Mouse (Mus musculus) heart, embryonic 14.5 days (tissue): ENCODE results near the gene Samd7. TPM values are rescaled to one million over a fixed set of nuclear protein-coding genes. Genes with fewer than 3 reads are reported as not detected.

Experiments
- ATAC-seq: fragments of 200-750 bp; cut with Nextera tagmentation; 2 replicates; pipeline ENCODE4 v1.8.0; 2017; ENCODE audit warnings: low read depth, moderate TSS enrichment; ENCODE audit not compliant: insufficient number of reproducible peaks, insufficient read depth, low FRiP score
- H3K27ac ChIP-seq, 2 experiments: fragments of 200-500 bp in 1 of 2; fragments of 300-500 bp in 1 of 2; sonication (generic) in 1 of 2; replicated peaks in 1 of 2; 2 replicates each; pipeline ENCODE4 v1.5.1; 2012 to 2014; ENCODE audit warnings: low read depth in 2 of 2, low read length in 2 of 2, control low read depth in 1 of 2, mild to moderate bottlenecking in 1 of 2, mixed read lengths in 1 of 2; ENCODE audit not compliant: control insufficient read depth in 1 of 2, insufficient read depth in 1 of 2
- H3K27me3 ChIP-seq: fragments of 300-500 bp; sonication (generic); 2 replicates; pipeline ENCODE4 v1.6.1; 2014; ENCODE audit warnings: mild to moderate bottlenecking, low read length, control low read depth; ENCODE audit not compliant: control insufficient read depth, insufficient read depth
- H3K36me3 ChIP-seq: fragments of 300-500 bp; sonication (generic); 2 replicates; pipeline ENCODE4 v1.6.1; 2014; ENCODE audit warnings: mild to moderate bottlenecking, control low read depth, low read length, mixed read lengths; ENCODE audit not compliant: control insufficient read depth, insufficient read depth
- H3K4me1 ChIP-seq, 2 experiments: fragments of 200-500 bp in 1 of 2; fragments of 300-500 bp in 1 of 2; sonication (generic) in 1 of 2; 2 replicates each; pipeline ENCODE4 v1.6.1; 2012 to 2014; ENCODE audit warnings: low read length in 2 of 2, control low read depth in 1 of 2, mixed read lengths in 1 of 2; ENCODE audit not compliant: control insufficient read depth in 2 of 2, insufficient read depth in 2 of 2
- H3K4me2 ChIP-seq: fragments of 300-500 bp; sonication (generic); 2 replicates; pipeline ENCODE4 v1.6.1; 2014; ENCODE audit warnings: mild to moderate bottlenecking, low read length
- H3K4me3 ChIP-seq, 2 experiments: fragments of 200-500 bp in 1 of 2; fragments of 300-500 bp in 1 of 2; sonication (generic) in 1 of 2; 2 replicates each; pipeline ENCODE4 v1.5.1; 2012 to 2014; ENCODE audit warnings: low read length in 2 of 2, mild to moderate bottlenecking in 2 of 2, control low read depth in 1 of 2, low read depth in 1 of 2, moderate library complexity in 1 of 2; ENCODE audit not compliant: control insufficient read depth in 1 of 2, insufficient read depth in 1 of 2
- H3K9ac ChIP-seq: fragments of 300-500 bp; sonication (generic); 2 replicates; pipeline ENCODE4 v1.6.1; 2014; ENCODE audit warnings: mild to moderate bottlenecking, low read length
- H3K9me3 ChIP-seq: fragments of 300-500 bp; sonication (generic); 2 replicates; pipeline ENCODE4 v1.6.1; 2016; ENCODE audit warnings: low read length, control low read depth; ENCODE audit not compliant: control insufficient read depth
- WGBS: fragments of 180-500 bp; shearing (Covaris S2); extraction: QIAGEN DNeasy Blood & Tissue Kit; methylation state at CpG from one replicate; pipeline ENCODE4 v1.1.7; 2014; 5-methylcytosine and 5-hydroxymethylcytosine counted together
- polyA plus RNA-seq: library from polyadenylated mRNA; unstranded; fragments of >200 nt; fragmentation: Nextera tagmentation; extraction: Ambion mirVana; gene quantifications from 2 replicates; pipeline ENCODE4 v1.2.1, GENCODE M21; 2014

Samd7 gene
- polyA plus RNA-seq, 1 experiment from 2014 or later = not detected

GRCm38 (mm10) chr3:30725514-30725913, 20.6 kb upstream of the Samd7 start:
- Histone ChIP-seq H3K9me3 (no peaks in the 10 kb centered on the region), H3K36me3 (no peaks in the 10 kb centered on the region), H3K4me2 (no peak overlapping the region), H3K4me1 (peaks cover 0 to 3% of the 10 kb centered on the region in 2 experiments; a peak in 2 of 4 replicates), H3K9ac (no peak overlapping the region), H3K4me3 (no peak overlapping the region), H3K27me3 (no peaks in the 10 kb centered on the region), H3K27ac (no peak overlapping the region)
- WGBS = 76% methylated on average over 7 of the region's 7 CpGs
- ATAC-seq = no peak

- Histone ChIP-seq H3K4me1 (peaks cover 0 to 3% of the 10 kb centered on the region in 2 experiments; a peak in 2 of 4 replicates), H3K4me3 (no peak overlapping the region), H3K27me3 (no peaks in the 10 kb centered on the region), H3K4me2 (no peak overlapping the region), H3K9ac (no peak overlapping the region), H3K36me3 (no peaks in the 10 kb centered on the region), H3K27ac (no peak overlapping the region), H3K9me3 (no peaks in the 10 kb centered on the region)
- WGBS = 57% methylated on average over 4 of the region's 4 CpGs
- no peak for ATAC-seq
Measured at GRCm38 (mm10) chr3:30727209-30727608, 18.9 kb upstream of the Samd7 start.

- H3K4me1 ChIP-seq = no peaks in the 10 kb centered on the region
- H3K4me2 ChIP-seq = no peak overlapping the region
- no peak for ATAC-seq
- H3K36me3 ChIP-seq = no peaks in the 10 kb centered on the region
- H3K27me3 ChIP-seq = no peaks in the 10 kb centered on the region
- no peak overlapping the region for H3K9ac ChIP-seq
- no peaks in the 10 kb centered on the region for H3K9me3 ChIP-seq
- WGBS = 73% methylated on average over 5 of the region's 5 CpGs
- no peak overlapping the region for H3K4me3 ChIP-seq
- no peak overlapping the region for H3K27ac ChIP-seq
Measured at GRCm38 (mm10) chr3:30729046-30729445, 17.0 kb upstream of the Samd7 start.

DNA sequence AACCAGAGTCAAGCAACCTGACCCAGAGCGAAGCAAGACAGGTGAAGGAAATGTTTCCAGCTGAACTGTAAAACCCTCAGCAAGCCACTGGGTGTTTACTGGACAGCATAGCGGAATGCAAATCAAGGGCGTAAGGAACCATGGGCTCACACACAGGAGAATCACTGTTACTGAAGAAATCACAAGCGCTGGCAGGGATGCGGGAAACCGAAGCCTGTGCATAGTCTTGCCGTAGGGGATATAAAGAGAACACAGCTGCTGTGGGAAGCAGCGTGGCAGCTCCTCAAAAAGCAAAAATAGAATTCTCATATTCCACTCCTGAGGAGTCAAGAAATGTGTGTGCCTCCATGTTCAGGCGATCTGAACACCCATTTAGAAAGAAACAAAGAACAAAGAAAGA, 9.3 kb upstream of the Samd7 start:
- Histone ChIP-seq H3K27me3 (no peaks in the 10 kb centered on the region), H3K4me2 (no peak overlapping the region), H3K27ac (no peak overlapping the region), H3K4me1 (peaks cover 0 to 4% of the 10 kb centered on the region in 2 experiments; a peak in 1 of 4 replicates), H3K9me3 (no peaks in the 10 kb centered on the region), H3K4me3 (no peak overlapping the region), H3K9ac (no peak overlapping the region), H3K36me3 (no peaks in the 10 kb centered on the region)
- WGBS = 82% methylated on average over 9 of the region's 9 CpGs
- ATAC-seq = no peak

DNA sequence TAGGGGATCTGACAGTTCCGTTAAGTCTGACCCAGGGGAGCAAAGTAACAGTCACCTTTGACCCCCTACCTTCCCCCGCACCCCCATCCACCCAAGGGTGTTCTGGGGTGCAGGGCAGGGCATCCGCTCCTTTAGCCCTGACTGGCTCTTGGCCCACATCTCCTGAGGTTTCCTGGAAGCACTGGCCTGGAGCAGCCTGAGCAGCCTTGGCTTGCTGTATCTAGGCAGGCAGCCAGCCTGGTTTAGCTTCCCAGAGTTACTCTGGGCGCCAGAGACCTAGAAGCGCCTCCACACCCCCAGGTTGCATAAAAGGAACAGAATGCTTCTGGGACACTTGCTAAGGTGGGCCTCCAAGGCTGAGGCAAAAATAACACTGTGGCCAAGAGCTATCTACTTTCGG, 4.8 kb upstream of the Samd7 start:
- WGBS = 61% methylated on average over 6 of the region's 6 CpGs
- H3K9me3 ChIP-seq = 0 out of 2 replicates have a peak, but pooled peaks cover 3% of the 10 kb centered on the region
- H3K27ac ChIP-seq = no peak overlapping the region
- no peak overlapping the region for H3K9ac ChIP-seq
- no peaks in the 10 kb centered on the region for H3K36me3 ChIP-seq
- H3K4me1 ChIP-seq = peaks cover 0 to 4% of the 10 kb centered on the region in 2 experiments; a peak in 1 of 4 replicates
- H3K4me3 ChIP-seq = no peak overlapping the region
- ATAC-seq = no peak
- no peaks in the 10 kb centered on the region for H3K27me3 ChIP-seq
- H3K4me2 ChIP-seq = no peak overlapping the region

DNA sequence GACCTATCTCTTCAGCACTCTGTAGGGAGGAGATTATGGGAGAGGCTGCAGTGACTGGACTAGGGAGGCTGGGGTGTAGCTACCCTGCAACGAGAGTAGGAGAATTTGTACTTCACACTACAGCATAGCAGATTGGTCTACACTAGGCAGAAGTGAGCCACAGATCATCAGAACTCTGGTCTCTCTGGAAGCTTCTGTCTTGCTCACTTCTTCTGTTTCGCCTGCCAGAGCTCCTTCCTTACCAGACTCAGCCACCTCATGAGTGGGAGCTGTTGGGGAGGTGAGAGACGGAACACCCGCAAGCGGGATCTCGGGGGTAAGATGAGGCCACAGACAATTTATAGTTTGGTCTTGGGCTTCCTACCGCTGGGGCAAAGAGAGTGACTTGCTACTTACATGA, 3.2 kb upstream of the Samd7 start:
- 81% methylated on average over 7 of the region's 7 CpGs for WGBS
- H3K4me3 ChIP-seq = no peak overlapping the region
- ATAC-seq = no peak
- H3K9ac ChIP-seq = no peak overlapping the region
- H3K9me3 ChIP-seq = 0 out of 2 replicates have a peak, but pooled peaks cover 3% of the 10 kb centered on the region
- no peak overlapping the region for H3K27ac ChIP-seq
- no peaks in the 10 kb centered on the region for H3K36me3 ChIP-seq
- H3K4me1 ChIP-seq = peaks cover 0 to 4% of the 10 kb centered on the region in 2 experiments; a peak in 1 of 4 replicates
- H3K4me2 ChIP-seq = no peak overlapping the region
- no peaks in the 10 kb centered on the region for H3K27me3 ChIP-seq

DNA sequence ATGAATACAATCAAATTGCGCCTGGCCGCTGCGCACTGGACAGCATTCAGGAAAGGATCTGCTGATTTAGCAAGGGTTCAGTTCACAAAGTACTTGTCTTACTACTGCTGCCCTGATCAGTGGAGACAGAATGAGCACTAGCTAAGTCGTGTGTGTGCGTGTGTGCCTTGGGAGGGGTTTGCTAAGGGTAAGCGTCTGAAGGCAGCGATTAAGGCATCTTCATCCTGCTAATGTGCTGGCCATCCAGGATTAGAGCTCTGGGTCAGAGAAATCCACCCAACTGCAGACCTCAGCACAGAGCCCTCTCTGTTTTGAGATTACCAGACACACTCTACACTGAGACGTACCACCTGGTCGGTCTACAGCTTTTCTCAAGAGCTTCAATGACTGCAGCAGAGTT, 2.2 kb downstream of the Samd7 start:
- Histone ChIP-seq H3K4me1 (no peaks in the 10 kb centered on the region), H3K9ac (no peak overlapping the region), H3K36me3 (no peaks in the 10 kb centered on the region), H3K4me2 (no peak overlapping the region), H3K27me3 (no peaks in the 10 kb centered on the region), H3K27ac (no peak overlapping the region), H3K4me3 (no peak overlapping the region), H3K9me3 (0 out of 2 replicates have a peak, but pooled peaks cover 3% of the 10 kb centered on the region)
- no peak for ATAC-seq
- 76% methylated on average over 9 of the region's 9 CpGs for WGBS

- Histone ChIP-seq H3K4me2 (no peak overlapping the region), H3K9me3 (no peaks in the 10 kb centered on the region), H3K36me3 (no peaks in the 10 kb centered on the region), H3K4me3 (no peak overlapping the region), H3K27me3 (no peaks in the 10 kb centered on the region), H3K9ac (no peak overlapping the region), H3K4me1 (no peaks in the 10 kb centered on the region), H3K27ac (no peak overlapping the region)
- 92% methylated on average over 4 of the region's 4 CpGs for WGBS
- no peak for ATAC-seq
Measured at GRCm38 (mm10) chr3:30754696-30755095, 8.6 kb downstream of the Samd7 start.
